Mouse (Mus musculus) regulatory T cell (primary cell): ENCODE results near the gene Spata46.

Experiments
- in situ Hi-C: fragments of 300-600 bp; cut with MboI, MseI; formaldehyde crosslinking; loops from one replicate; pipeline ENCODE4 v1.15.1; 2025; ENCODE audit warnings: high pct_unique_total_duplicates

The Spata46 gene

DNA sequence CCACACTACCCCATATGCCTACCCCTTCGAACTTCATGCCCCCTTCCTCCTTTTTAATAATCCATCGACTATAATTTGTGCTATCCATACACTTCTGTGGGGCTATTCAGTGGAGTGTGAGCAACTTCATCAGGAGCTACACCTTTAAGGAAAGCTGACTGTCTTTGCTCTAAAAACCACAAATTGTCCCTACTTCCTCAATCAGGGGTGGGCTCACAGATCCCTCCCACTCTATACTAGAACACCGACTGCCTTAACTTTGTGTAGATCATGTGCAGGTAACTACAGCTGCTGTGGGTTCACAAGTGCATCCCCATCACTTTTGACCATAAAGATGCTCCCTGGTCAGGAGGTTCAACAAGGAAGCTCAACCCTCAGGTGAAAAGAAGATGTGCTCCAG lies 31.3 kb downstream of the Spata46 start:
- in situ Hi-C loops, result no loop called here

DNA sequence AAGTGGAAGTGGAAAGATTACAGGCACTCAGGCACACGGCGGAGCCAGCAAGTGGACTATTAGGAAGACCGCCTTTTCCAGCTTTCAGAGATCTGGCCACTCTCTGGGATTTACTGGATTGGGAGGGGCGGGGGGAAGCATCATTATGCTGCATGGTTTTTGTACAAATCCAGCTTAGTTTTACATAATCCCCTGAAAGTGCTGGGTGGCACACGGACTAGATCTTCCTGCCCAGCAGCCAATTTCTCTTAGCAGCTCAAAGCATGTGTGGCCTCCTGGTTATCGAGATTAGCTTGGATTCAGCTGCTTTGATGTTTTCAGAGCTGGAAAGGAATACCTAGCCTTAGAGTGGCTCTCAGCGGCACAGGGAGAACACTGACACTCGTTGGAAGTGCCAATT lies 34.5 kb downstream of the Spata46 start:
- in situ Hi-C loops, result no loop called here

DNA sequence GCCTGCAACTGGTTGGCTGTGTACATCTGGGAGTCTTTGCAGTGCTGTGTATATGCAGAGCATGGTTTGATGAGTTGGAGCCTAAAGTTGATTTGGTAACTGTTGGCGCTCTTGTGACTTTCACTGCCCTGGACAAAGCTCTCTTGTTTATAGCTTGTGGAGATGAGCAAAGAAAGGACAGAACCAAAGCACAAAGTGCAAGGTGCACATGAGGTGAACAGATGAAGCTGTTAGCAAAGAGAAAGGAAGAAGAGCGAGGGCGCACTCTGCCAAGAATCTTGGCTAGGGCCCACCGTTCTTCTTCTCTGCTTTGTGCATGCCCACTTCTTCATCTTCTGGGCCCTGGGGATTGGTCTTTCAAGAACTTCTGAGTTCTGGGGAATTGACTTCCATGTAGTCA lies 35.3 kb downstream of the Spata46 start:
- in situ Hi-C loops, result no loop called here

DNA sequence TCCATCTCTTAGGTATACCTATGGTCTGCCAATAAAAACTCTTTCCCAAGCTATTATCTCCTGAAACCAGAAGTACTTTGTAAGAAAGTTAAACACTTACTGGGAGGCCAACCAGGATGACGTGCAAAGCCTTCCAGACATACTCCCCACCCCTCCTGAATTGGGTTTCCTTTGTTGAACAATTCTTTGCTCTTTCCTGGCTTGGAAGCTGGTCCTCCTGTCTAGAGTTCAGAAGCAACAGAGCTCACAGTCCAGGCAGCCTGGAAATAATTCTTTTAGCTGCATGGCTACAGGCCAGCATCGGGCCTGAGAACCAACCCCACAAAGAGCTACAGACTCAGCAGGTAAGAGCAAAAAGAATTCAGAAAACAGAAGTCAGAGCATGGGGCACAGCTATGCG lies 37.7 kb downstream of the Spata46 start:
- in situ Hi-C loops, result no loop called here

DNA sequence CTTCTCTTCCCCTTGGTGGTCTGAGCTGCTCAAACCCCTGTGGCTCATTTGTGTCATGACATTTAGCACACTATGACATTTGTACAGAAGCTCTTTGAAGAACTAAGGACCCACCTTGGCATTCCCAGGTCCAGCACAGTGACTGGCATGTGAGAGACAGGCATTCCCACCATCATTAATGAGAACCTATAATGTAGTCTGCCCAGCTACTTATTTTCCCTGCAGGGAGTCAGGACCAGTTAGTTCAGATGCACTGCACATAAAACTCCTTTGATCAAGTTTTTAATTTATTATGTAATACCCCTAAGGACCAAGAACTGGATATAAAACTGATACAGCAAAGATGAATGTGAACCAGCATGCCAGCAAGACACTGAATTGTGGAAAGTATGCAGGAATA lies 42.5 kb downstream of the Spata46 start:
- in situ Hi-C loops, result no loop called here

DNA sequence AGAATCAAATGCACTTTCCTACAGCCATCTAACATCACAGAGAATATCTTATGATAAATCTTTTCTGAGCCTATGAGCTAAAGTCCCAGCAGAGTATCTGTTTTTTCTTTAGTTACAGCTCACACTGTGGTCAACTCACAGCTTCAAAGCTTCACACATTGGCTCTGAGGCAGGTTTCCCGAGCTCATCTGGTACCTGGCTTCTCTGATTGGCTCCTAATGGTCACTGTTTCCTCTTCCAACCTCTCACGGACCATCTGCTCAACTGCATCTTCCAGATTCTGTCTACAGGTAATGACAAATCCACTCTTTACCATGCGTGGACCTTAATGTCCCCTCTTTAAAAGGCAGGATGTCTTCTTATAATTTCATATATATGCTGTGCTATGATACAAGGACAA lies 44.7 kb downstream of the Spata46 start:
- in situ Hi-C loops, result no loop called here

DNA sequence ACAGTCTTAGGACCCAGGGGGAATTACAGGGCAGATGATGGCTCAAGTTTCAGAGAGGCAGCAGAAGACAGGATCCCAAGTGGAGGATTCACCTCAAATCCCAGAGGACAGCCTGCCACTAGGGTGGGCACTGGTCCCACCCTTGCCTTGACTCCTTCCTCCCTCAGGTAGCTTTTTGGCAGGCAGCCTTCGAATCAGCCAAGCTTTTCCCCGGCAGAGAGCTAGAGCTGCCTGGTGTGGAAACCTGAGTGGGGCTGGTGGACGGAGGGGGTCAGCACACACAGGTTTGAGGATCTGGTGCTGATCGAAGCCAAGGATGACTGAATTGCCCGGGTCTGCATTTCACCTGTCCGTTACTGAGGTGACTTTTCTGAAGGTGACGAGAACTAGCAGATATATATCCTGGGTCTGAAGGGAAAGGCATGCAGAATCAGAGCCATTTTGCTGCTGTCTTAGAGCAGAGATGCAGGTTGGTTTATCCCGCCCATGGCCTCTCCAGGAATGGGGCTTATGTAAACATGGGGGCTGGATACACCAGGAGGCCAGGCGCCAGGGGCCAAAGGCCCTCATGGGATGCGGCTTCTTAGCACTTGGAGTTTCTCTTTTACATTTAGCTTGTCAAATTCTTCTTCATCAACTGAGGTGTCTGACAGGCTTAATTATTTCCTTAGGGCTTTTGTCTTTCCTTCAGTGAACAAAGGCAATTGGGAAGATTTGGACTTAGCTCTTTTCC lies 51.7 kb downstream of the Spata46 start:
- in situ Hi-C loops, result no loop called here
